Mouse (Mus musculus) B cell, adult 2 months (primary cell): ENCODE results near the gene Npepps.
"Not testable (repeated sequence)": the region's sequence is repeated elsewhere in the genome, so short reads cannot be mapped to it uniquely, and the experiment has no call there.

Experiments
- DNase-seq, 2 experiments: peaks; one replicate each; pipeline ENCODE4 v3.0.0; 2022

The Npepps gene

DNA sequence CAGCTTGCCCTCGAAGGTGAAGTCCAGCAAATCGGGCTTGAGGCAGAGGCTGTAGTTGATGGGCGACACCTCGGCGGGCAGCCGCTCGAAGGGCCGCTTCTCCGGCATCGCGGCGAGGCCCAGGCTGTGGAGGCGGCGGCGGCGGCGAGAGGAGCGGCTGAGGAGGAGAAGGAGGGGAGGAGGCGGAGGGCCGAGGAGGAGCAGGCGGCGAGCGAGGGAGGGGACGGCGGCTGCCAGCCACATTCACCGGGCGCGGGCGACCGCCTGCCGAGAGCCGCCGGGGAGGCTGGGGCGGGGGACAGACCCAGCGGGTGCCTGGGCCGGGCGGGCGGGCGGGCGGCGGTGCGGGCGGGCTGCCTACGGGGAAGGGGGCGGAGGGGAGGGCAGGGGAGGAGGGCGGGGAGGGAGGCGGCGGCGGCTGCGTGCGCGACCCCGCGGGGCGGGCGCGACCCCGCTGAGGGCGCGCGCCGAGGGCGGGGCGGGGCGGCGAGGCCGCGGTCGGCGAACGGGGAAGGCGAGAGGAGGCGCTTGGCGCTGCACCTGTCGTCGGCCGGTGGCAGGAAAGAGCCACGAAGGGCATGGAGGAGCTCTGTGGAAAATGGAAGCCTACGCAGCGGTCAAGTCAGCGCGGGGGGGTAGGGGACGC, at the start of gene Npepps:
TSS of gene Npepps (minus strand) at position 423 of the 646 bp plus-strand sequence.
- peak; percentile 80 to 85 for DNase-seq

DNA sequence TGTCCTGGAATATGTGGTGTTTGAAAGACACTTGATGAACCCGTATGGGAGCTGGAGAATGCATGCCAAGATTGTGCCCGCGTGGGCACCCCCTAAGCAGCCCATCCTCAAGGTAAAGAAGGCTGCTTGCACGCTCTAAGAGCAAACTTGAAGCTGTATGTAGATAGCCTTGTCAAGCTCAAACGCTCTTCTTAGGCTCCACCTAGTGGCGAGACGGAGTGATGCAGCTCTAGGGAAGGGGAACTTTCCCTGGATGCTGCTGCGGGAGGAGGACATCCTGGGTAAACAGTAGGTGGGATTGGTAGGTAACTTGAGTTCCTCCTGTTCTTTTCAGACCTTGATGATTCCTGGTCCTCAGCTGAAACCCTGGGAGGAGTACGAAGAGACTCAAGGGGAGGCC, 47.7 kb upstream of the Npepps start:
- DNase-seq = peak; percentile 59 to 63

DNA sequence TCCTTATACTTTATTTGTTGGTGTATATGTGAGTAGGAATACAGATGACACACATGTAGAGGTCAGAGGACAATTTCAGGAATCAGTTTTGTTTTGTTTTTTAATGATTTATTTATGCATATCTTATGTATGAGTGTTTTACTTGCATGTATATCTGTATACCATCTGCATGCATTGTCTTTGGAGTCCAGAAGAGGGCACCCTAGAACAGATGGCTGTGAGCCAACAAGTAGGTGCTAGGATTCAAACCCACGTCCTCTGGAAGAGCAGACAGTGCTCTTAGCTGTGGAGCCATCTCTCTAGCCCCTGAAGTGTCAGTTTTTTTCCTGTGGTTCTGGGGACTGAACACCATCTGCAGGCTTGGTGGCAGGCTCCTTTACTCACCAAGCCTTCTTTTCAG, 44.8 kb upstream of the Npepps start:
- DNase-seq = peak in 1 of 2 experiments; percentile 25

DNA sequence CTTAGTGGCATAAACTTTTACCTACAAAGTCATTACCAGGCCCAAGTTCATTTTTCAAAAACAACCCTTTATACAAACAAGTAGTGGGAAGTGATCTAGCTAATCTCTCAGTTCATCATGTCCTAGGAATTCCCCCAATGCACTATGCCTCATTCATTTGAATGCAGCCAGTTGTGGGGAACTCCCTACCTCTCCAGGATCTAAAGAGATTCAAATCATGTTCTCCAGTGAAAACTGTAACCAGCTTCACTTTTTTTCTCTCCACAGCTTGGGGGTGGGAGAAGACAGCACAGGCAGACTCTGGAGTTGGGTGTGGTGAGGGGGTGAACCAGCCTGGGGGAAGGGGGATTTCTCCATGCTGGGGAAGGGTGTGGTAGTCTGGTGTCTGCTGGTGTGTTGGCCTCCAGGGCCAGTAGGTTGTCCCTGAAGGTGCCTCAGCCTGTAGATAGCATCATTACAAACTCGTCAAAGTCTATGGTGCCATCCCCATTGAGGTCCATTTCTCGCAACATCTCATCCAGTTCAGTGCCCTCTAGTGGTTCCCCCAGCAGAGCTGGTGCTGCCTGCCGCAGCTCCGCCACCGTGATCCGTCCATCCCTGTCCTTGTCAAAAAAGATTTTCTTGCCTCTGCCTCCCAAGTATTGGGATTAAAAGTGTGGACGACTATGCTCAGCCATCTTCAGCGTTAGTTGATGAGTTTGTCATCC, 41.6 kb upstream of the Npepps start:
- not testable (repeated sequence) for DNase-seq

DNA sequence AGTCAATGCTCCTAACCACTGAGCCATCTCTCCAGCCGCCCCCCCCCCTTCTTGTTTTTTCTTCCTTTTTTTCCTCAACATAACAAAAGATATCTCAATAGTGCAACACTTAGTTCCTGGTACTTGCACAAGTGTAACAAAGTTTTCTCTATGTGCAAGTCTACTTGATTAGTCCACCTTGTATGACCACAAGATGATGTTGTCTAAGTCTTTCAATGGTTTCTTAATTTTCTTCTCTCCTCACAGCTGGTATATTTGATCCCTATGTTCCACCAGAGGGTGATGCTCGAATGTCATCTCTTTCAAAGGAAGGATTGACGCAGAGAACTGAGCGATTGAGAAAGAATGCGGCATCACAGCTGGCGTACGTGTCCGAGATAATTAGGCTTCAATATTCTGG, 40.8 kb upstream of the Npepps start:
- DNase-seq = no peak

DNA sequence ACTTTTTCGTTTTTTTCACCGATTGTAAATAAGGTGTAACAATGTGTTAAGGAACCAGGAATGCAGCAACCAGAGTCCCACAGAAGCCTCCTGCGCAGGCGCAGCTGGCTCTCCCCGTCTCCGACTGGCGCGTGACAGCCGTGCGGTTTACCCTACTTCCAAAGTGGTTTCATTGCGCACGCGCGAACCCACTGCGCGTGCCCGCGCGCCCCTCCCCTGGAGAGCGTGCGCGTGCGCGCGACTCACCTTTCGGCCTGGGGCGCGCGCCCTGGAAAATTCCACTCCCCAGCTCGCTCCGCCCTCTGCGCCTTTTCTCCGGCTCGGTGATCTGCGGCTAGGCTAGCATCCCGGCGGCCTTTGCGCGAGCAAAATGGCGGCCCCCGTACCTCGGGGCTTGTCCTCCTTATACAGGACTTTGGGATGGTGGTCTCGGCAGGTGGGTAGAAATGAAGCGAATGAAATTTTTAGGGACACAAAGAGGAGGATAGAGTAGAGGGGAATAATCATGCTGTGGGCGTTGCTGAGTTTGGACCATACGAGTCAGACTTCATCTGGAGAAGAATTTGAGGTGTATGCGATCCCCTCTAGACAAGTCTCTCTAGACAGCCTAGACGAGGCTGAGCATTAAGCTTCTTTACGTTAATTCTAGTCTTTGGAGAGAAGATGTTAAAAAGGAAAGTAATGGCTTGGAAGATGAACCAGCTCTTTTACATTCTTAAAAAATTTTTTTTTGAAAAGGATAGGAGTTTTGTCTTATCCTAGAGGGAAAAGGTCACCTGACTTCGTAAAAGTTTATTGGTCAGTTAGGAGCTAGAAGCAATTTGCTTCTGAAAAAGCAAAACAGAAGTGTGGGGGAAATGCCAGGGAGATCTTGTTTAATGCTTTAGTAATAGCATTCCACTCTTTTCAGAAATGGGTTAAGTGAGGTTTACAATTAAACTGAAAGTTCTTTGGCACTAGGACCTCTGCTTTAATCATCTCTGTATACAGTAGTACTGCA, 35.4 kb upstream of the Npepps start, which contains the start of gene Mrpl45:
TSS of gene Mrpl45 (plus strand) at position 213 of the 1,000 bp plus-strand sequence.
- DNase-seq = peak; percentile 98 to 99

DNA sequence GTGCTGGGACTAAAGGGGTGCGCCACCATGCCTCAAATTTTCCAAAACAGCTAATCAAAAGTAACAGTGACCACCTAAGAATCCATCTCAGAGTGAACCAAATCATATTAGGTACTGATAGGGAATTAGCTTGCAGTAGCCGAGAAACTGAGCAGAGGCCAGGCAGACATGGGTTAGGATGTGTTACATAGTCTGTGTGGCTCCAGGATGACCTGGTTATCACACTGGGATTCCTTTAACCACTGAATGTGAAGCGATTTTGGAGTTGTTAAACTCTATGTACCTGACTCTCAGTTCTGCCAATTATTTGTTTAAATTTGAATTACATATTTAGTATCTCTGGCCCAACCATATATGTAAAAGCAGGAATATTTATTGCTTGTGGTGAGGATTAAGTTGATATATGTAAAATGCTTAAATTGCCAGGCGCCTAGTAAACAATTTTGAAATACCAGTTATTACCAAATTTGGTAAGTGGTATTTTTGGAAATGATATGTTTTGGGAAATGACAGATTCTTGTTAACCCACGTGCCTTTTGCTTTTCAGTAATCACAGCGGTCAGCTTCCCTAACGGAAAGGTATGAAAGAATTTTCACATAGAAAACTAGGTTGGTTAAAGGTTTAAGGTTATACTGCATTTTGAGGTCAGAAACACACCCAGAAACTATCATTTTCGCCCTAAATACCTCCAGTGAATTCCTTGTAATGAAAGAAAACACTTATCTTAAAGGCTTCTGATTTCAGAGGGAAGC, 34.5 kb upstream of the Npepps start:
- DNase-seq = peak in 1 of 2 experiments; percentile 8

DNA sequence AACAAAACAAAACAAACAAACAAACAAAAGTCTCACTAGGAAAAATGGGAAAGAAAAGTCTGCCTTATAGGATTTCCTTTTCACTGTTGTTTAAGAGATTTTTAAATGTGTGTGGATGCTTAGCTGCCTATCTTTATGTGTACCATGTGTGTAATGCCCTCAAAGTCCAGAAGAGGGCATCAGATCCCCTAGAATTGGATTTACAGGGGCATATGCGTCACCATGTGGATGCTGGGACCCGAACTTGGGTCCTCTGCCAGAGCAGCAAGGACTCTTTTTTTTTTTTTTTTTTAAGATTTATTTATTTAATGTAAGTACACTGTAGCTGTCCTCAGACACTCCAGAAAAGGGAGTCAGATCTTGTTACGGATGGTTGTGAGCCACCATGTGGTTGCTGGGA, 33.7 kb upstream of the Npepps start:
- peak; percentile 53 to 57 for DNase-seq

DNA sequence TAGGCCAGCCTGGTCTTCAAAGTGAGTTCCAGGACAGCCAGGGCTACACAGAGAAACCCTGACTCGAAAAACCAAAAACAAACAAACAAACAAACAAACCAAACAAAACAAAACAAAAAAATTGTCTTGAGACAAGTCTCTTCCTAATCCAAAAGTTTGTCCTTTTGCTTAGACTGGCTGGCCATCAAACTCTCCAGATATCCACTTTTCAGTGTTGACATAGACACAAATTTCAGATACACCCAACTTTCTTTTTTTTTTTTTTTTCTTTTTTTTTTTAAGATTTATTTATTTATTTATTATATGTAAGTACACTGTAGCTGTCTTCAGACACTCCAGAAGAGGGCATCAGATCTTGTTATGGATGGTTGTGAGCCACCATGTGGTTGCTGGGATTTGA, 32.4 kb upstream of the Npepps start:
- not testable (repeated sequence) for DNase-seq

DNA sequence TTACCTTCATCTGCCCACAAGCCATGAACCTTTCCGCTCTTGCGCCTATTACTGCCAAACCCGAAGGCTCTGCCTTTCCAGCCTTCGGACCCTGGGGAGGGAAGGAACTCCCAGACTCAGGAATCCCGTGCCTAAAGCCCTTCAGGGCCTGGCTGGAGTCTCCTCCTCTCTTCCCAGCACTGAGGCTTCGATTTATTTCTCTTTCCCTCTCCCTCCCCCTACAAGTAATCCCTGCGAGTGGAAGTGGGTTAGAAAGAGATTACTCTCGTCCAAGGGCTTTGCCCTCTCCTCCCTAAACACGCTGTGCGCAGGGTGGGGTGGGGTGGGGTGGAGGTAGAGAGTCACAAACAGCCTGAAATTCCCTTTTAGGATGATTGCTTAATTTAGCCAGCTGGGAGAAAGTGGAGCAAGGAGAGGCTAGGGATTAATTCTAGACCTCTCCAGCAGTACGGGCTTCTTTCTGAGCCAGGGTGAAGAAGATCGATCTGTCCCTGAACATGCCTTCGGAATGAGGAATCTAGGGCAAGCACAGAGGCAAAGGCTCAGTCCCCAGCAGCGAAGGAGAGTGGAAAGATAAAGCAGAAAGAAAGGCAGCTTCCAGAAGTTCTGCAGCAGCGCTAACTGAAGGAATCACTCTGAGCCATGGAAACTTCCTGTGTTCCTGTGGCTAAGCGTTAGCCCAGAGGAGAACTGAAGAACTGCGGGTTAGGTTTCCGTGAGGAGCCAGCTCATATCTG, 30.6 kb upstream of the Npepps start:
- no peak for DNase-seq

DNA sequence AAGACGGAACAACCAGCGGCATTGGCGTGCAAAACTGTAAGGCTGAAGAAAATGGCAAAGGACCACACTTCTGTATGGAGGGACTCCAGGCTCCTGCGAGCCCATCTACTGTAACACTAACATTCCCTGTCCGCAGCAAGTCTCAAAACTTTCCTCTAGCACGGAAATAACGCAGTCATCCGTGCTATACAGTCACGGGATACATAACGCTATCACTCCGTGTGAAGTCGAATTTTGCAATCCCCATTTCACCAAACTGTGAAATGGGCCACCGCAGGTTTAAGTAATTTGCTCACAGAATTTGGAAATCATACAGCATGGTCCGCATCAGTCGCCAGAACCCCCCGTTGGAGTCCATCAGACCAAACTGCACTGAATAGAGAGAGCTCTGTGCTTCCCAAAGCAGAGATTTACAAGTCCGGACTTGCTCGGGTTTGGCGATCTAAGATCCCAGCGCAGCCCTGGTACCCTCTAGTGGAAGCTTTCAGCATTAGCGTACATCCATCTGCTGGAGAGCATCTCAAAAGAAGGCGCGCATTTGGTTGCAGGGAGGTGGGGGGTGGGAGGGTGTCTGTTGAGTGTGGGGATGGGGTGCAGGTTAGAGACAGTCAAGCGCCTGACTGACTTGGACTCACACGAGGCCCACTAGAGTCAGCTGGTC, 29.6 kb upstream of the Npepps start:
- DNase-seq = peak; percentile 64 to 66

DNA sequence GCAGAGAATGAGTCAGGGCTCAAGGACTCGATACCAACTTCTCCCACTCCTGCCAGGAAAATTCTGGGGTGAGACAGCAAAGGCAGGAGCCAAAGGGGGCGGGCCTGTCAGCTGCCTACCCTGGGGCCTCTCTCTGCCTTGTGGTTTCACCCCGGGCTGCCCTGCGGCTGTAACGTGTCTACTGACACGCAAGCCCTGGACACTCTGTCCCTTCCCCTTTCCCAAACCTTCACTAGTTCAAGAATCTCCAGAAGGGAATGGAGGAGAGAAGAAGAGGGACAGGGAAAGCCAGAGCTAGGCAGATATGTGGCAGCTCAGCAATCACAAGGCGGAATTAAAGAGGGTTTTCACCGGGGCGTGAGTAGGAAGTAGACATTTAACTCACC, 29.0 kb upstream of the Npepps start:
- peak; percentile 32 to 38 for DNase-seq

DNA sequence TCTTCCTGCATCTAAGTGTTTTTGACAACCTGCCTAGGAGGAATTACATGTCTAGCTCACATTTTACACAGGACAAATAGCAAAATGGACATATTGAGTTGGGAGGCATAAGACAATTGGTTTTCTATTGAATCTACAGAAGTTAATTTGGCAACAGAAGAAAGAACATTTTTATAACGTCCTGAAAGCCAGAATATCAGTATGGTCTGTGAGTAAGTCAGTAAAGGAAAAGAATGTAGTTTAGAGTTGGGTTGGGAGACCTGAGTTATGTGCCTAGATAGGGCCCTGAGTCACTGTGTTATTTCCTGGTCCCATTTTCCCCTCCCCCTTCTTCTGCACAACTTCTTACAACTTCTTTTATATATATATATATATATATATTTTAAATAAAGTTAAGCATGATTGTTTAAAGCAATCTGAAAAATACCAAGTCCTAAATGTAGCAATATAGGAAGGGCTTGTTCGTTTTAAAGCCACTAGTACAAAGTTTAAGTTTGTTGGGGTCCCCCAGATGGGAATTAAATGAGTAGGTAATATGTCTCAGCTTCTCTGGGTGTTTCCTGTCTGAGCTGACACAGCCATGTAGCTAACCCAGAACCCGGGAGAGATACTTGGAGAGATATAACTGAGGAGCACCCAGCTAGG, 28.5 kb upstream of the Npepps start:
- no peak for DNase-seq

DNA sequence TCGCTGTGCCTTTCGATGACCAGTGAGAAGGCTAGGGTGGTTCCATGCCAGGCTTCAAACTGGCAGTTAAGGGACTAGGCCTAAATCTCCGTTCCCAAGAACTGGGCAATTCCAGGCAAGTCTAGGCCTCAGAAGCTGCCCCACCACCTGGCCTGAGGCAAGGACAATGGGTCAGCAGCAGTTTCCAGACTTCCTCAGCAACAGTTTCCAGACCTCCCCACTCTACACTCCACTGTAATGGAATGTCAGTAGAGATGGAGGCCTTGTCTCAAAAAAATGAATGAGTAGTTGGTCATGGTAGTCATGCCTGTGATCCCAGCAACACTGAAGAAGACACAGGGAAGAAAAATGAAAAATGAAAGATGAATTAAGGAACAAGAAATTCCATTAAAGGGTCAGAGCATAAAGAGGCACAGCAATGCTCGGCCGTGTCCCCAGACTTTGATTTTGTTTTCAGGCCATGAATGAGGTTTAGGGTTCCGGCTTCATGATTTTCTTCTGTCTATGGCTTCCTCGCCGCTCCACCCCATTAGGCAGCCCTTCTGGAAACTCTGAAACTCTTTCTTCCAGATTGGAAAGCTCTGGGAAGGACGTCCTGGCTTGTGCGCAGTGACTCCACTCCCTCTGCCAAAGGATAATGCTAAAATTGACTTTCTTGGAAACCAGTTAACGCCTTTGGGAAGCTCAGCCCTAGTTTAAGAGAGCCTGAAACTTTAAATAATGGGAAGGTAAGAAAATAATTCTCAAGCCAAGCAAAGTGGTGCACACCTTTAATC, 27.0 kb upstream of the Npepps start:
- DNase-seq = no peak

DNA sequence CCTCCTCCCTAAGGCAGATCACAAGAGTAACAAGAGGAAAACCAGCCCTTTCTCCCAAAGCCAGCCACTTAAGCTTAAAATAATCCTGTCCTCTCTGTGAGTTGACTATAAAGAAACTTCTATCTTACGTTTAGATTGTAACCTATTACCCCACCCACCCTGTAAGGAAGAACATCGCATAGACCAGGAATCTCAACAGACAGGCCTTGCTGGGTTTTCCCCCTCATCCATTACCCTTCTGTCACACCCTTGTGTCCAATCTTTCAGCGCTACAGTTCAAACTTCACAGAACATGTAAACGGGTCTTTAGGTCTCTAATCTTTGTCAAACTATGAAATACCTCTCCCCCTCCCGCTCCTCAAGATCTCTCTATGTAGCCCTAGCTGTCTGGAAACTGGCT, 24.2 kb upstream of the Npepps start:
- DNase-seq = no peak

DNA sequence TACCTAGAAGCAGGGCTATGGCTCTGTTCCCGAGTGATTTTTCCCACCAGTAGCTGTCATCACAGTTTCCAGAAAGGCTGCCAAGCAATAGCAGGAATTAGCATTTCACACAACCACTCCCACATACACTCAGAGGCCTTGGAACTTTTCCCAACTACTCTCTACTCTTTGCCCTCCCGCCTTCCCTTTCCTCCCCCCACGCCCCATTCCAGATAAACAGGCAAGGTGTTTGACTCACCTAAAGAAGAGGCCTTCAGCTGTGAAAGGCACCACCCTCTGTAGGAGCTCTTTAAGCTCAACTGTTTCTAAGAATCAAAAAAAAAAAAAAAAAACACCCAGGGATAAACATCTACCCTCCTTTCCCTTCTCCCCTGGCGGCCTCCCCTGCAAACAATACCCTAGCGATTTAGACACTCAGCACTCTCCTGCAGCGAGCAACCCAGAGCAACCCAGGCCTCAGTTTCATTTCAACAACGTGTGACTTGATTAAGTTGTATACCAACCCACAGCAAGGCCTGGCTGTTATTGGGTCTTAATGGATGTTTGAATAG, 21.9 kb upstream of the Npepps start:
- DNase-seq = no peak

DNA sequence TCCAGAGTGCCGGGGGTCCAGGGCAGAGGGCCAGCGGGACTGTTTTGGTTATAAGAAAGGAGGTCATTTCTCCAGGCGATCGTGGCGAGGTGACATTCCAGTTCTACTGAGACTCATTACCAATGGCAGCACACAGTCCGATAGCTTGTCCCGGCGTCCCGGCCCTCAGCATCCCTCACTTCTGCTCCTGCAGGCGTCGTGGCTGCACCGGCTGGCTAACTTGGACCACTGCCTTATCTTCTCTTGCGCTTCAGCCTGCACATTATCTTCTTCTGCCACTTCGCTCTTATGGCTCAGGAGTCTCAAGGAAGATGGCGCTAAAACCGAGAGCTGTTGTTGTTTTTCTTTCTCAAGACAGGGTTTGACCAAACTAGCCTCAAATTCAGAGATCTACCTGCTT, 21.0 kb upstream of the Npepps start:
- no peak for DNase-seq

DNA sequence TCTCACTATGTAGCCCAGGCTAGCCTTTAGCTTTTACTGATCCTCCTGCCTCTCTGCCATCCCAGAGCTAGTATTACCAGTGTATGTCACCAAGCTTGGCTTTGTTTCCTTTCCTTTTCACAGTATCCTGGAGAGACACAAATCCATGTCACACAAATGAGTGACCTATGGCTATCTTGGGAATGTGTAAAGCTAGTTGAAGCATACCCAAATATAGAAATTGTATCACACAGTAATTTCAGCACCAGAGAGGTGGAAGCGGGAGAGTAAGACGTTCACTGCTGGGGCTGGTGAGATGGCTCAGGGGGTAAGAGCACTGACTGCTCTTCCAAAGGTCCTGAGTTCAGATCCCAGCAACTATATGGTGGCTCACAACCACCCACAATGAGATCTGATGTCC, 19.5 kb upstream of the Npepps start:
- DNase-seq = no peak

DNA sequence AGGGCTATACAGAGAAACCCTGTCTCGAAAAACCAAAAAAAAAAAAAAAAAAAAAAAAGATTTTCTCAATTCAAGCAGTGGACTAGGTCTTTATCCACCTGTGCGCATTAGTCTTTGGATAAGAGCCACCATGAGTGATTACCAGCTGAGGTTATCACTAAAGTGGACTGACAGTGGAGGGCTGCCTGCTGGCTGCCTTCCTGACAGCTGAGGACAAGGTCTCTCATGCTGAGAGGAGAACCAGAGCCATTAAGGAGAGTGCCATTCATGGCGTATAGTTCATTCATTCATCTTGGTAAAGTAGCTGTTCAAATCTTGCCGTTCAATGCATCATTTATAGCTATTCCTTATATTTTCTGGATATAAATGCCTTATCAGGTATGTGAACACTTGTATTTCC, 16.1 kb upstream of the Npepps start:
- DNase-seq = no peak

DNA sequence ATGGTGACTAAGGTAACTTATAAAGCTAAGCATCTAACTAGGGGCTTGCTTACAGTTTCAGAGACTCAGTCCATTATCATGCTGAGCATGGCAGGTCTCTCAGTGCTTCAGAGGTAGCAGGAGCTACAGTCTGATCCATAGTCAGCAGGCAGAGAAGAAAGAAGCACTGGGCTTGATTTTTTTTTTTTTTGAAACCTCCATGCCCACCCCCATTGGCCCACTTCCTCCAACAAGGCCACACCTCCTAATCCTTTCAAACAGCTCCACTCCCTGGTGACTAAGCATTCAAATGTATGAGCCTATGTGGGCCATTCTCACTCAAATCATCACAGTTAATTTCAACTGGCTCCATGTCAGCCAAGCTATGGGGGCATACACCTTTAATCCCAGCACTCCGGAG, 12.3 kb upstream of the Npepps start:
- no peak for DNase-seq
